Mouse (Mus musculus): ENCODE data around the gene Angptl4.

- TF ChIP-seq CTCF (conservative IDR thresholded peaks at IDR 0.05; ENCODE audit: low read length) (no peak), NANOG (IDR thresholded peaks at IDR 0.05; ENCODE audit: borderline replicate concordance, low read length) (no peak), POU5F1 (IDR thresholded peaks at IDR 0.05; ENCODE audit: borderline replicate concordance, low read length) (no peak)
Measured at GRCm38 (mm10) chr17:33788732-33789131, 7.1 kb upstream of the Angptl4 start.

Data from E14TG2a.4 (cell line).